Mouse (Mus musculus) hindbrain, embryonic 10.5 days (tissue): ENCODE results near the gene Myo3b. TPM values are rescaled to one million over a fixed set of nuclear protein-coding genes. Genes with fewer than 3 reads are reported as not detected.
A peak's percentile ranks its signal among the peaks of the same experiment; 100 is the strongest.

Source experiments
- DNase-seq: peaks from one replicate; pipeline ENCODE4 v3.0.0-alpha.2; 2017; ENCODE audit warnings: low spot score
- H3K27ac ChIP-seq: fragments of 300-500 bp; sonication (generic); 2 replicates; pipeline ENCODE4 v1.5.1; 2016; ENCODE audit warnings: mild to moderate bottlenecking, moderate library complexity
- H3K27me3 ChIP-seq: fragments of 300-500 bp; sonication (generic); 2 replicates; pipeline ENCODE4 v1.6.1; 2016; ENCODE audit warnings: mild to moderate bottlenecking; ENCODE audit not compliant: poor library complexity, insufficient read depth, severe bottlenecking
- H3K36me3 ChIP-seq: fragments of 300-500 bp; sonication (generic); 2 replicates; pipeline ENCODE4 v1.6.1; 2016; ENCODE audit warnings: mild to moderate bottlenecking, moderate library complexity
- H3K4me1 ChIP-seq: fragments of 300-500 bp; sonication (generic); replicated peaks from 2 replicates; pipeline ENCODE4 v1.6.1; 2016; ENCODE audit warnings: mild to moderate bottlenecking
- H3K4me3 ChIP-seq: fragments of 300-500 bp; sonication (generic); 2 replicates; pipeline ENCODE4 v1.5.1; 2016; ENCODE audit warnings: mild to moderate bottlenecking, moderate library complexity
- H3K9me3 ChIP-seq: fragments of 300-500 bp; sonication (generic); 2 replicates; pipeline ENCODE4 v1.6.1; 2016; ENCODE audit warnings: mild to moderate bottlenecking, moderate library complexity
- WGBS: fragments of 180-500 bp; shearing (Covaris S2); methylation state at CpG from one replicate; pipeline ENCODE4 v1.1.7; 2016; 5-methylcytosine and 5-hydroxymethylcytosine counted together
- polyA plus RNA-seq: library from polyadenylated mRNA; unstranded; fragments of >200 nt; fragmentation: Nextera tagmentation; extraction: Ambion mirVana; gene quantifications from 2 replicates; pipeline ENCODE4 v1.2.1, GENCODE M21; 2016

The Myo3b gene
- polyA plus RNA-seq, 1 experiment from 2014 or later = not detected

DNA sequence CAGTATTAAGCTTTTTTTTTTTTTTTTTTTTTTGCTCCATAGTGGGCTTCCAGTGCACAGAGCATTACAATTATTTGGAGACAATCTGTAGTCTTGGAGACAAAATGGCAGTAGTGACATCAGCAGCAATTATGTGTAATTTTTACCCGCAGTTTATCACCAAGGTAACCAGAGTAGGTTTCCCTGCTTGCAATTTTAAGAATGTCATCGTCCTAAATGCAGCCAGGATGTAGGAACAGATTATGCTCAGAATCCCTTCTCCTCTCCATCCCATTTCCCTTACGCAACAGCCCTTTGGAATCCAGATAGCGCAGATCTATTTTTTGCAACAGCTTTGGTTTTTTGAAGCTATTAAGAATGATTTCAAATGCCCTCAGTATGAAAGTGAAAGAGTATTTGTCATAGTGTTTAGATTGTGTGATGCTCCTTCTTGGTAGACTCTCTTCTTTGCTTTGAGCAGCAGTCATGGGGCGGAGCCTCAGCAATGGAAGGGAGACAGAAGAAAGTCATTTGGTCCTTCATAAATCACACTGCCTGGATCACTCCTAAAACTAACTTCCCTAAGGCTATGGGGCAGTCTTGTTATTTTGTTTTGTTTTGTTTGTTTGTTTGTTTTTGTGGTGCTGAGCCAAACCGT, 111.6 kb downstream of the Myo3b start:
- Histone ChIP-seq H3K27ac (no peak overlapping the region), H3K4me1 (no peaks in the 10 kb centered on the region), H3K9me3 (no peaks in the 10 kb centered on the region), H3K36me3 (no peaks in the 10 kb centered on the region), H3K27me3 (no peaks in the 10 kb centered on the region), H3K4me3 (no peak overlapping the region)
- DNase-seq = no peak
- 86% methylated on average over 6 of the region's 6 CpGs for WGBS

DNA sequence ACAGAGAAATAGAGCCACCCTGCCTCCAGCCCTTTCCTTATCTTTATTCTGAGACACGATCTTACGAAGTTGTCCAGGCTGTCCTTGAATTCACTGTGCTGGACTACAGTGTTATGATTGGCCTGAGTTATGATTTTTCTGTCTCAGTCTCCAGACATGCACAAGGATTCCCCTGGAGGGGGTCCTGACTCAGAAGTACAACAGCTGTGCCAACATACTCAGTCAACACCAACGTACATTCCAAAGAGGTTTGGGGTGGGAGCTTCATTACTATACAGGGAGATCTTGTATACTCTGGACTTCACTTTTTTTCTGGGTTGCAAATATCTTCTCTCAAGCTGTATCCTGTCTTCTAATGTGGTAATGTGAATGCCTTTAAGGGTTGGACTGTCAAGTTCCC, 113.0 kb downstream of the Myo3b start:
- WGBS = 86% methylated on average over 3 of the region's 3 CpGs
- no peak for DNase-seq
- Histone ChIP-seq H3K9me3 (no peaks in the 10 kb centered on the region), H3K4me3 (no peak overlapping the region), H3K4me1 (no peaks in the 10 kb centered on the region), H3K27ac (no peak overlapping the region), H3K36me3 (no peaks in the 10 kb centered on the region), H3K27me3 (no peaks in the 10 kb centered on the region)

DNA sequence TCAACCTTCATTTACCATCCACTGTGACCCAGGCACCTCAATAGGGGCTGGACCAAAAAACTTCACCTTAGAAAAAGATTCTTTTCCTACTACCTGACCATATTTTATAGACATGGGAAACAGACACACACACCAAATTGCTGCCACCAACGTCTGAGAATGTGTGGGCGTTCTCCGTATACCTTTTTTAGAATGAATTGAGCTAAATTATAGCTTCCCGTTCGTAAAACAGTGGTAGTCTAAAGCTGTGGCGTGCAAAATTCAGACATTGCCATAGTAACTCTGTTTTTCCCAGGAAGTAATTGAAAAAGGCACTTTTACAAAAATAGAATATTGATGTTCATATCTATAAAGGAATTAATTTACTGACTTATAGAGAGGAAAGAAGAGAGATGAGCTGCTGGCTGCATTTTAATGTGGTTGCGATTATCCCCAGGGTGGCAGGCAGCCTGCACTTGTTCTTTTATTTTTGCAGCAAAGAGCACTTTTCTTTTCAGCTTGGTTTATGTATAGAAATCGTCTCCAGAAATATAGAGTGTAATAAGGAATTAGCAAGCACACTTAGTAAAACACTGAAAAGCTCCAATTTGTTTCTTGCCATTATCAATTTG, 116.4 kb downstream of the Myo3b start:
- Histone ChIP-seq H3K36me3 (no peaks in the 10 kb centered on the region), H3K4me3 (no peak overlapping the region), H3K9me3 (no peaks in the 10 kb centered on the region), H3K27me3 (no peaks in the 10 kb centered on the region), H3K4me1 (0 out of 2 replicates have a peak, but pooled peaks cover 4% of the 10 kb centered on the region), H3K27ac (no peak overlapping the region)
- DNase-seq = no peak
- WGBS = 91% methylated on average over 8 of the region's 8 CpGs

DNA sequence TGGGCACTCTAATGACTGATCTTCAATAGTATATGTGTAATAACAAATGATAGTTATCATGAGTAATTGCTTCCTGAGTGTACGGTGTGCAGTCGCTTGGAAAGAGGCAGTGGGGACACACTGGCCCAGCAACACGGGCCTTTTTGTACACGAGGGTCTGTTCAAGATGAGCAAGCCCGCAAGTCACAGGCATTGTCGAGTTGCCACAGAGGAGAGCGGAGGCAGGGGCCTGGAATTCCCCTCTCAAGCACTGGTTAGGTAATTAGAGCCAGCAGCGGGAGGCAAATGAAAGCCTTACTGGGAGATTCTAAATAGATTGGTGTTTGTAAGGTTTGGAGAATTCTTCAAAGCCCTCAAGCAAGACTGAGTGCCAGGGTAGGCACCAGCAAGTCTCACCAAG, 120.6 kb downstream of the Myo3b start:
- Histone ChIP-seq H3K36me3 (no peaks in the 10 kb centered on the region), H3K4me1 (0 out of 2 replicates have a peak, but pooled peaks cover 4% of the 10 kb centered on the region), H3K4me3 (no peak overlapping the region), H3K27me3 (no peaks in the 10 kb centered on the region), H3K27ac (no peak overlapping the region), H3K9me3 (no peaks in the 10 kb centered on the region)
- 39% methylated on average over 8 of the region's 8 CpGs for WGBS
- DNase-seq = no peak

DNA sequence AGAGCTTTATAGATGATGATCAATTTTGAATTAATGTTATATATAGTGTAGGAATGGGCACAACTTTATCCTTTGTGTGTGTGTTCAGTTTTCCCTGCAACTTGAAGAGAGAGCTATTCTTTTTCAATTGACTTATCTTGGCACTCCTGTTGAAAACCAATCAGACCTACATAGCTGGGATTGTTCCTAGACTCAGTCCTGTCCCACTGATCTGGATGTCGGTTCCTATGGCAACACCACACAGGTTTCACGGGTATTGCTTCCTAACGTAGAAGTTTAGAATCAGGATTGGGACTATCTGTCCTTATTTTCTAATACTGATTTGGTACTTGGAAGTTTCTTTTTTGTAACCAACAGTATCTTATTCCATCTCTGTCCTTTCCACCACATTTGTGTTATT, 127.3 kb downstream of the Myo3b start:
- Histone ChIP-seq H3K4me1 (peaks cover 14% of the 10 kb centered on the region), H3K36me3 (no peaks in the 10 kb centered on the region), H3K4me3 (no peak overlapping the region), H3K9me3 (no peaks in the 10 kb centered on the region), H3K27ac (no peak overlapping the region), H3K27me3 (no peaks in the 10 kb centered on the region; the same call in 1 of the 2 replicates)
- 54% methylated on average over 3 of the region's 3 CpGs for WGBS
- DNase-seq = no peak

DNA sequence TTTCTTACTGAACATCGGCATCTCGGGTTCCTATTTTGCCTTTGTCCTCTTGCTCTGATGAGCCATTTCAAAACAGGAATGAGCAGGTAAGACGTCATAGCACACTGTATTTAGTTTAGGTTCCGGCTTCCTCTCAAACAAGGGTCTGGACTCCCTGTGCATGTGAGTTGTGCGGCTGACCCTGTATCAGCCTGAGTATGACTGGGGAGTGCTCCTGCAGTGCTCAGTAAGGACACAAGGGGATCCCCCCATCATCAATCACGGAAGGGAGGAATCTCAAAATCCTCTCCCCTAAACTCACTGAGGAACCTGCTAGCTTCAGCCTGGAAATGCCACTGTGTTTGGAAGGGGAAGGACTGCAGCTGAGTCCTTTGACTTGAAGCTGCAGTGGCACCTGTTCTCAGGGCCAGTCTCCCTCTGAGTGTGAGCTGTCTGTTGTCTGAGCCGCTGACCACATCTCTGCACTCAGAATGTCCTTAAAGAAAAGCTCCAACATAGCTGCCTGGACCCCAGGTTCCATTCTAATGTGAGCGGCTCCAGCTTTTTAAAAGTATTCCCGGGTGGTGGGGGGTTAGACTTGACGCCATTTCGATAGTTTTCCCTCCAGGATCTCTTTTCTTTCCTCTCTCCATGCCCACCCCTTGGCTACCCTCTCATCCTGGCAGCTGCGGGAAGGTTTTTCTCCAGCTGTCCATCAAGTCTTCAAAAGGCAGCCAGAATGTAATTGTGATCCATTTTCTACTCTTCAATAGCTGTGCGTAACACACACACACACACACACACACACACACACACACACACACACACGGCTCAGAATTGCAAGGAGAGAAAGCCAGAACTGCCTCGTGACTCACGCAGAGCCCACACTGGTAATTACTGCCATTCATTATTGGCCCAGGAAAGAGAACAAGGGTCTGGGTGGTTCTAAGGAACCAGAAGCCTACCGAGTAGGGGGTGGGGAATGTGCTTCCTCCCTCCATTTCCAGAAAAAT, 129.3 kb downstream of the Myo3b start:
- H3K27ac ChIP-seq = peak overlapping the region; percentile 70
- no peaks in the 10 kb centered on the region for H3K36me3 ChIP-seq
- no peaks in the 10 kb centered on the region; the same call in 1 of the 2 replicates for H3K27me3 ChIP-seq
- peak; percentile 42 for DNase-seq
- WGBS = 50% methylated on average over 17 of the region's 17 CpGs
- H3K4me1 ChIP-seq = peaks cover 14% of the 10 kb centered on the region
- H3K4me3 ChIP-seq = no peak overlapping the region
- no peaks in the 10 kb centered on the region for H3K9me3 ChIP-seq

DNA sequence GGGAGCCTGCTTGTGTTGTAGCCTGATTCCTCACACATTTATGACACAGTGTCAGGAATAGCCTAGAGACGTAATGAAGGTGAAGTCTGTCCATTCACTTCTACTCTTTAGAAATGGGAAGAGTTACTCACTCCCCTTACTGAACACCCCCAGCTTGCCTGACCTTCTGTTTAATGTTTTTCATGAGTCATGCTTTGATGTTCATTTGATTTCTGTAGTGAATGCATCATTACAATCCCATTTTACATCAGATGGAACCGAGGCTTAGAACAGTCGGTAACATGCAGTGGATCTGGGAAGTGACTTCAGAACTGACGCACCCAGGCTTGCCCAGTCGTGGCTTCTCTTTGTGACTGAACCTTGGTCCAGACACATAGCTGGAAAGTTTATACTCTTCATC, 131.5 kb downstream of the Myo3b start:
- Histone ChIP-seq H3K4me3 (no peak overlapping the region), H3K36me3 (no peaks in the 10 kb centered on the region), H3K9me3 (0 out of 2 replicates have a peak, but pooled peaks cover 3% of the 10 kb centered on the region), H3K27me3 (no peaks in the 10 kb centered on the region; the same call in 1 of the 2 replicates), H3K4me1 (peaks cover 14% of the 10 kb centered on the region), H3K27ac (no peak overlapping the region)
- 92% methylated on average over 5 of the region's 5 CpGs for WGBS
- DNase-seq = no peak

DNA sequence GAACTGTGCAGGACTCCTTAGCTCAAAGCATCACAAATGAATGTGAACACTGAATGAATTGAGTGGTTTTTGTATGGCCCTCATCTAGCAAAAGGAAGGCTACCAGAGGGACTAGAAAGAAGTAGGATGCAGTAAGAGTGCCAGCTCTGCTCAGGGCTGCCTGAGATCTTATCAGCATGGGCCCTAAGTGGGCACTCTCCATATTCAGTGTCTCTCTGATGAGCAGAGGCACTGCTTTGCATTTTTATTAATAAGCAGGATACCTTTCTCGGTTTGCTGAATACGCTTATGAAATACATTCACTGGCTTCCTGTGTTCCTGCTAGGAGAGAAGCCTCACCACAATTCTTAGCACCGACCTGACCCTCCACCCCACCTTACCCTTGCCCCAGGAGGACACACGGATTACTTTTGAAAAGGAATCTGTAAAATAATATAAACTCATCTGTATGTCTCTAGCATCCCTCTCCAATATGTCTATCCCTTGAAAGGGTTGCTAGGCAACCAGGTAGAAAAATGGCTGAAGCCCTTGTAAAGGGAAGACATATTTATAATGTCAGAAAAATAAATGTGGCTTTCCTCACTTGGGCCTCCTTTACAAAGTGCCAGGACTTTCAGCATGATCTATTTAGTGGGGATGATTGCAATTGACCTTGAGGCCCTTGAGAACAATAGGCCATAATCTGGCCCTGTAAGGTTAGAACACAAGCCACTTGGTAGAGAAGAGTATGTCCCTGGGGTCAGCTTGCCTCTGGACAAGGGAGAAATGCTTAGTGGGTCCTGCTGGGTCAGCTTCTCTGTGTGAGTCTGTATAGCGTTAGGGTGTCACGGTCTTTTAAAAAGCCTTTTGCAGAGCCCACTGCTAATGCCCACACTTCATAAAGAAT, 138.1 kb downstream of the Myo3b start:
- WGBS = 44% methylated on average over 6 of the region's 6 CpGs
- Histone ChIP-seq H3K4me1 (peaks cover 26% of the 10 kb centered on the region), H3K27me3 (peaks cover 17% of the 10 kb centered on the region), H3K27ac (peak overlapping the region; percentile 62), H3K36me3 (no peaks in the 10 kb centered on the region), H3K9me3 (0 out of 2 replicates have a peak, but pooled peaks cover 3% of the 10 kb centered on the region), H3K4me3 (no peak overlapping the region)
- peak; percentile 17 for DNase-seq

DNA sequence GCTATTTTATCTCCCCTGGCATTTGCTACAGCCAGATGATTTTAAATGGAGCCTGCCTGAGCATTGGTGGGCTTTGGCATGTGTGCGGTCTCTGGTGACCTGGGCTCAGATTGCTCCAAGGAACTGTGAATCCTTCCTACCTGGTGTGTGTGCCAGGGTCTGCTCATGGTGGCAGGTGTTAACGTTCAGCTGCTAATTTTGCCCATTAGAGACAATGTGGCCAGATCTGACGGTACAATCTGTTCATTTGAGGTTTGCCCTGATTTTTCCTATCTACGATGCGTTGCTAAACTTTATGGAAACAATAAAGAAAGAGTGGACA, 138.7 kb downstream of the Myo3b start:
- peak overlapping the region; percentile 29 for H3K27ac ChIP-seq

DNA sequence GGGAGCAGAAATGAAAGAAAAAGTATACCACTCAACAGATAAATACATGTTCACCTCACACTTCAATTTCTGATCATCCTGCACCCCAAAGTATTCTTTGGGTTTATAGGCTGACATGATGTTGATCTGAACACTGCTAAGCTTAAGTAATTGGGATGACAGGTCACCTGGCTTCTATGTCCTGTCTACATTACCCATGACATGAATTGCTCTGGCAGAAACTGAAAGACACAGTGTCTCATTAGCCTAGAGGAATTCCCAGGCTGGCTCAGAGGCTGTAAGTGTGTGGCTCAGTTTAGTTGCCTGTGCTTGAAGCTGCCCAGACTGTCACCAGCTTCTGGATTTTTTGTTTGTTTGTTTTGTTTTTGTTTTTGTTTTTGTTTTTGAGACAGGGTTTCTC, 139.3 kb downstream of the Myo3b start:
- Histone ChIP-seq H3K27me3 (peaks cover 17% of the 10 kb centered on the region), H3K27ac (peak overlapping the region; percentile 16; the same call in 1 of the 2 replicates), H3K4me1 (peaks cover 26% of the 10 kb centered on the region), H3K36me3 (no peaks in the 10 kb centered on the region), H3K9me3 (0 out of 2 replicates have a peak, but pooled peaks cover 3% of the 10 kb centered on the region), H3K4me3 (no peak overlapping the region)
- no peak for DNase-seq

More for the DNA sequence above, 138.7 kb downstream of the Myo3b start:
- WGBS = 48% methylated on average over 5 of the region's 5 CpGs
- peaks cover 17% of the 10 kb centered on the region for H3K27me3 ChIP-seq
- no peak overlapping the region for H3K4me3 ChIP-seq
- H3K4me1 ChIP-seq = peaks cover 26% of the 10 kb centered on the region
- H3K36me3 ChIP-seq = no peaks in the 10 kb centered on the region
- H3K9me3 ChIP-seq = 0 out of 2 replicates have a peak, but pooled peaks cover 3% of the 10 kb centered on the region
- DNase-seq = no peak

DNA sequence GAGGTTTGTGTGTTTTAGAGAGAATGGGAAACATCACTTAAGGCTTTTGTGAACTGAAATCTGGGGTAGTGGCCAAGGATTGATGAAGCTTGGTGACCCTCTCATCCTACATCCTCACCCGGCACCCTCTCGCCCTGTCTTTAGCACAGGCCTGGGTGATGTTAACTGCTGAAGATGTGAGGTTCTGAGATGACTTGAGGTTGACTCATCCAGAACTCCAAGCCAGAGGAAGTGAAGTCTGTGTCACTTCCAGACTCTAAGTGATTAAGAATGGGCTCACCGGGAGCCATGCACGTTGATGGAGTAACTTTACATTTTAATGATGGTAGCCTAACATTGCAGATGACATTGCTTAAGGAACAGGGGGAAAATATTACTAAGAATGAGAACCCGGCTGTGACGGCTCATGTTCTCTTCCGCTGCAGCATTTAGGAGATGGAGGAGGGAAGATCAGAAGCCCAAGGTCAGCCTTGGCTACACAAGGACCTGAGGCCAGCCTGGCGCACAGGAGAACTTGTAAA, 143.3 kb downstream of the Myo3b start:
- Histone ChIP-seq H3K9me3 (no peaks in the 10 kb centered on the region), H3K4me3 (no peak overlapping the region), H3K36me3 (no peaks in the 10 kb centered on the region), H3K27ac (no peak overlapping the region), H3K4me1 (peaks cover 20% of the 10 kb centered on the region), H3K27me3 (peaks cover 17% of the 10 kb centered on the region)
- 93% methylated on average over 8 of the region's 8 CpGs for WGBS
- no peak for DNase-seq

DNA sequence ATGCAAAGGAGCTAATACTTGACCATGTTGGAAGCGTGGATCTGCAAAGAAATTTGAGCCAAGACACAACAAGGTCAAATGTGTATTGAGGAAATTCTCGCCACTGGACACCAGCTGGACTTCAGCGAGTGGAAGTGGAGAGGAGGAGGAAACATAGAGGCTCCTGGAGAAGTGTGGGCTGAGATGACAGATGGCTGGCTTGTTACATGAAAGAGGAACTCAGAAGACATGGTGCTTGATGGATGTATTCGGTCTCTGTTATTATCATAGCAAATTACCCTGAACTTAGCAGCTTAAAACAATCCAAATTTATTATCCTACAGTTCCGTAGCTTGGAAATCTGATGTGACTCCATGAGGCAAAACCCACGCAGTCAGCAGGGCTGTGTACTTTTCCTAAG, 148.1 kb downstream of the Myo3b start:
- no peaks in the 10 kb centered on the region for H3K36me3 ChIP-seq
- 78% methylated on average over 6 of the region's 6 CpGs for WGBS
- no peaks in the 10 kb centered on the region for H3K9me3 ChIP-seq
- no peak overlapping the region for H3K4me3 ChIP-seq
- H3K27ac ChIP-seq = no peak overlapping the region
- H3K4me1 ChIP-seq = no peaks in the 10 kb centered on the region
- no peak for DNase-seq
- no peaks in the 10 kb centered on the region for H3K27me3 ChIP-seq
